In the genomic region with DNA sequence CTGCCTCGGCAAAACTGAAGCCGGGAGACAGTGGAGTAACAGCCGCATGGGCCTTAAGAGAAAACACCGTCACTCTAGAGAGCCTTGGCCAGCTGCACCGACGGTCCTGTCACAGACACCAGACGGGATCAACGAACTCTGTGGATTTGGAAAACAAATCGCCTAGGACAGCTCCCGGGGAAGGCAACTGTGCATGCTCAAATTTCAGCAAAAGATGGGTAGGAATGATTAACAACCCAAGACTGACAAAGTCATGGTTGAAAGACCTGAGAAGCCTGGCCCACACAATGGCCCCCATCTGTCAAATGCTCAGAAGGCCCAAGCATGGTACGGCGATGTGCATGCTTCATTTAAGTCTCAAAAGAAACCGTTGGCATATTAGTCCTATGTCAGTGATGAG, we compare ENCODE assay signal across 15 mouse cellular contexts.
DNase-seq lines count a peak whose midpoint lies in the region; ATAC-seq lines count a peak whose summit lies in the region.
"Had no signal": no experiment of that assay in that cellular context is flagged by ENCODE, and none has a peak within 500 bp of the region (broad histone marks: within the 10 kb centered on the region; RNA-seq: fewer than 3 reads in every experiment).

No protein-coding gene starts in this region.

- WGBS in embryonic facial prominence, embryonic 12.5 days: 51% methylated on average over 13 of the region's 13 CpGs
- 59% methylated on average over 13 of the region's 13 CpGs for WGBS in embryonic facial prominence, embryonic 10.5 days
- WGBS in midbrain, embryonic 11.5 days: 41% methylated on average over 13 of the region's 13 CpGs
- 46% methylated on average over 13 of the region's 13 CpGs for WGBS in midbrain, embryonic 16.5 days
- 18% methylated on average over 13 of the region's 13 CpGs for WGBS in hindbrain, embryonic 15.5 days
- WGBS in neural tube, embryonic 11.5 days: 27% methylated on average over 13 of the region's 13 CpGs

- H3K27me3 ChIP-seq in embryonic facial prominence, embryonic 12.5 days: no peaks in the 10 kb centered on the region
- peaks cover 9% of the 10 kb centered on the region; the same call in 1 of the 2 replicates for H3K27me3 ChIP-seq in embryonic facial prominence, embryonic 10.5 days (replicated peaks; ENCODE audit: low read depth, poor library complexity, severe bottlenecking)
- no peaks in the 10 kb centered on the region for H3K27me3 ChIP-seq in midbrain, embryonic 11.5 days (ENCODE audit: control insufficient read depth, insufficient read depth, low read length)
- H3K27me3 ChIP-seq in midbrain, embryonic 16.5 days (ENCODE audit: control insufficient read depth, insufficient read depth, low read depth, low read length): no peaks in the 10 kb centered on the region
- H3K27me3 ChIP-seq in hindbrain, embryonic 15.5 days: no peaks in the 10 kb centered on the region
- H3K27me3 ChIP-seq in neural tube, embryonic 11.5 days (ENCODE audit: control insufficient read depth, insufficient read depth, low read length): no peaks in the 10 kb centered on the region
- H3K27me3 ChIP-seq: forebrain, embryonic 12.5 days had no signal

- DNase-seq in embryonic facial prominence, embryonic 10.5 days (ENCODE audit: low spot score): no peak
- DNase-seq in midbrain, embryonic 11.5 days (ENCODE audit: low spot score, missing footprints): peak; percentile 84
- peak; percentile 57 for DNase-seq in neural tube, embryonic 11.5 days (ENCODE audit: low spot score)
- DNase-seq in gastrocnemius, postnatal 25 days: no peak
- DNase-seq: cerebellum, adult 11-12 months; gastrocnemius, adult 2 months; right cerebral cortex, postnatal 14 days; thymus, adult 18-20 months had no signal

- ATAC-seq in embryonic facial prominence, embryonic 12.5 days (ENCODE audit: insufficient number of reproducible peaks, insufficient read depth, low FRiP score, low TSS enrichment): no peak
- ATAC-seq in midbrain, embryonic 11.5 days (ENCODE audit: low FRiP score): no peak
- ATAC-seq in midbrain, embryonic 16.5 days: no peak
- ATAC-seq in hindbrain, embryonic 15.5 days (ENCODE audit: low FRiP score, low read depth): 0 out of 2 replicates have a peak, but pooled peaks have one; percentile 9
- peak; percentile 64; the same call in 1 of the 2 replicates for ATAC-seq in neural tube, embryonic 11.5 days (ENCODE audit: insufficient read depth, low FRiP score, low TSS enrichment)
- no peak for ATAC-seq in megakaryocyte-erythroid progenitor cell, adult 5-6 weeks (replicated peaks; ENCODE audit: low FRiP score, low TSS enrichment, poor library complexity, severe bottlenecking)

- no peak overlapping the region for H3K9ac ChIP-seq in embryonic facial prominence, embryonic 12.5 days
- H3K9ac ChIP-seq in midbrain, embryonic 11.5 days (ENCODE audit: low read length): no peak overlapping the region
- H3K9ac ChIP-seq in midbrain, embryonic 16.5 days (ENCODE audit: low read depth, low read length): no peak overlapping the region
- H3K9ac ChIP-seq in hindbrain, embryonic 15.5 days: no peak overlapping the region
- no peak overlapping the region for H3K9ac ChIP-seq in neural tube, embryonic 11.5 days (ENCODE audit: low read length)
- H3K9ac ChIP-seq: forebrain, embryonic 12.5 days; liver, embryonic 14.5 days had no signal

- no peaks in the 10 kb centered on the region for H3K36me3 ChIP-seq in embryonic facial prominence, embryonic 12.5 days
- peaks cover 4% of the 10 kb centered on the region; the same call in 1 of the 2 replicates for H3K36me3 ChIP-seq in embryonic facial prominence, embryonic 10.5 days (replicated peaks)
- no peaks in the 10 kb centered on the region for H3K36me3 ChIP-seq in midbrain, embryonic 11.5 days (ENCODE audit: control insufficient read depth, insufficient read depth, low read length)
- no peaks in the 10 kb centered on the region for H3K36me3 ChIP-seq in midbrain, embryonic 16.5 days (ENCODE audit: control insufficient read depth, insufficient read depth, low read length)
- no peaks in the 10 kb centered on the region for H3K36me3 ChIP-seq in hindbrain, embryonic 15.5 days
- H3K36me3 ChIP-seq in neural tube, embryonic 11.5 days (ENCODE audit: control insufficient read depth, insufficient read depth, low read length): no peaks in the 10 kb centered on the region
- H3K36me3 ChIP-seq: forebrain, embryonic 12.5 days; heart, embryonic 10.5 days had no signal

- no peak overlapping the region for H3K4me2 ChIP-seq in embryonic facial prominence, embryonic 12.5 days (replicated peaks)
- no peak overlapping the region for H3K4me2 ChIP-seq in midbrain, embryonic 11.5 days
- no peak overlapping the region for H3K4me2 ChIP-seq in midbrain, embryonic 16.5 days (ENCODE audit: low read length)
- no peak overlapping the region for H3K4me2 ChIP-seq in hindbrain, embryonic 15.5 days
- no peak overlapping the region for H3K4me2 ChIP-seq in neural tube, embryonic 11.5 days (ENCODE audit: low read depth)
- H3K4me2 ChIP-seq: forebrain, embryonic 12.5 days had no signal

- H3K27ac ChIP-seq in embryonic facial prominence, embryonic 12.5 days: 0 out of 2 replicates have a peak overlapping the region, but pooled peaks have one; percentile 4
- H3K27ac ChIP-seq in embryonic facial prominence, embryonic 10.5 days (replicated peaks): no peak overlapping the region; the same call in 1 of the 2 replicates
- peak overlapping the region; percentile 36; the same call in 1 of the 2 replicates for H3K27ac ChIP-seq in midbrain, embryonic 11.5 days (ENCODE audit: low read depth, low read length)
- no peak overlapping the region for H3K27ac ChIP-seq in midbrain, embryonic 16.5 days (ENCODE audit: low read length)
- H3K27ac ChIP-seq in hindbrain, embryonic 15.5 days (replicated peaks): no peak overlapping the region
- H3K27ac ChIP-seq in neural tube, embryonic 11.5 days (ENCODE audit: low read depth, low read length): peak overlapping the region; percentile 68
- H3K27ac ChIP-seq: forebrain, embryonic 12.5 days; gastrocnemius, adult 2 months; heart, embryonic 10.5 days; liver, embryonic 14.5 days had no signal

- peaks cover 11% of the 10 kb centered on the region; the same call in 1 of the 2 replicates for H3K4me1 ChIP-seq in embryonic facial prominence, embryonic 12.5 days
- H3K4me1 ChIP-seq in embryonic facial prominence, embryonic 10.5 days: peaks cover 44% of the 10 kb centered on the region
- peaks cover 9% of the 10 kb centered on the region for H3K4me1 ChIP-seq in midbrain, embryonic 11.5 days (ENCODE audit: control insufficient read depth, insufficient read depth, low read length)
- H3K4me1 ChIP-seq in midbrain, embryonic 16.5 days (ENCODE audit: control insufficient read depth, insufficient read depth, low read length): 0 out of 2 replicates have a peak, but pooled peaks cover 3% of the 10 kb centered on the region
- peaks cover 9% of the 10 kb centered on the region for H3K4me1 ChIP-seq in hindbrain, embryonic 15.5 days (replicated peaks)
- H3K4me1 ChIP-seq in neural tube, embryonic 11.5 days (ENCODE audit: control insufficient read depth, insufficient read depth, low read length): peaks cover 23% of the 10 kb centered on the region

- H3K9me3 ChIP-seq in embryonic facial prominence, embryonic 12.5 days: peaks cover 4% of the 10 kb centered on the region; the same call in 1 of the 2 replicates
- peaks cover 7% of the 10 kb centered on the region; the same call in 1 of the 2 replicates for H3K9me3 ChIP-seq in embryonic facial prominence, embryonic 10.5 days
- no peaks in the 10 kb centered on the region for H3K9me3 ChIP-seq in midbrain, embryonic 11.5 days (ENCODE audit: control insufficient read depth, low read length)
- H3K9me3 ChIP-seq in midbrain, embryonic 16.5 days (replicated peaks; ENCODE audit: control insufficient read depth, low read length, poor library complexity, severe bottlenecking): no peaks in the 10 kb centered on the region
- no peaks in the 10 kb centered on the region for H3K9me3 ChIP-seq in hindbrain, embryonic 15.5 days
- H3K9me3 ChIP-seq in neural tube, embryonic 11.5 days (ENCODE audit: control insufficient read depth, low read length): no peaks in the 10 kb centered on the region
- H3K9me3 ChIP-seq: heart, embryonic 10.5 days had no signal

- no peak overlapping the region for H3K4me3 ChIP-seq in embryonic facial prominence, embryonic 12.5 days
- H3K4me3 ChIP-seq in embryonic facial prominence, embryonic 10.5 days: no peak overlapping the region
- H3K4me3 ChIP-seq in midbrain, embryonic 11.5 days (ENCODE audit: low read depth, low read length): no peak overlapping the region
- no peak overlapping the region for H3K4me3 ChIP-seq in midbrain, embryonic 16.5 days (ENCODE audit: low read depth, low read length)
- H3K4me3 ChIP-seq in hindbrain, embryonic 15.5 days: no peak overlapping the region
- no peak overlapping the region for H3K4me3 ChIP-seq in neural tube, embryonic 11.5 days (ENCODE audit: low read depth, low read length)
- H3K4me3 ChIP-seq: forebrain, embryonic 12.5 days; gastrocnemius, adult 2 months; heart, embryonic 10.5 days had no signal

Comparison
In these comparisons a context has a peak if more than half of its experiments do, and no peak if none do; other contexts are left out.
1. H3K27ac ChIP-seq: peak in embryonic facial prominence, embryonic 12.5 days (single experiment), midbrain, embryonic 11.5 days (single experiment) and neural tube, embryonic 11.5 days (single experiment); none in embryonic facial prominence, embryonic 10.5 days (single experiment), midbrain, embryonic 16.5 days (single experiment) and hindbrain, embryonic 15.5 days (single experiment).
2. ATAC-seq: peak in hindbrain, embryonic 15.5 days (single experiment) and neural tube, embryonic 11.5 days (single experiment); none in embryonic facial prominence, embryonic 12.5 days (single experiment), midbrain, embryonic 11.5 days (single experiment), midbrain, embryonic 16.5 days (single experiment) and megakaryocyte-erythroid progenitor cell, adult 5-6 weeks (single experiment).
3. DNase-seq: peak in midbrain, embryonic 11.5 days (single experiment) and neural tube, embryonic 11.5 days (single experiment); none in embryonic facial prominence, embryonic 10.5 days (single experiment) and gastrocnemius, postnatal 25 days (single experiment).